In genomic region chr13:12318017-12318416, GRCm38 (mm10) we compare ENCODE assay signal across 27 mouse cellular contexts. TPM values are rescaled to one million over a fixed set of nuclear protein-coding genes. Genes with fewer than 3 reads are reported as not detected.
A peak's percentile ranks its signal among the peaks of the same experiment; 100 is the strongest.
DNase-seq lines count a peak whose midpoint lies in the region; ATAC-seq and TF ChIP-seq lines count a peak whose summit lies in the region.
"Had no signal": no experiment of that assay in that cellular context is flagged by ENCODE, and none has a peak within 500 bp of the region (broad histone marks: within the 10 kb centered on the region; RNA-seq: fewer than 3 reads in every experiment).

No protein-coding gene starts in this region.

- intact Hi-C loops in gastrocnemius, adult 2 months (cut with DNase I) = no loop called here
- intact Hi-C loops in heart, postnatal 36 days (cut with DNase I) = no loop called here
- intact Hi-C loops in left cerebral cortex, postnatal 14 days (cut with DNase I) = no loop called here

- peaks cover 10% of the 10 kb centered on the region; the same call in 1 of the 2 replicates for H3K36me3 ChIP-seq in heart, embryonic 12.5 days
- H3K36me3 ChIP-seq in heart, embryonic 14.5 days (ENCODE audit: control insufficient read depth, insufficient read depth, low read length) = peaks cover 38% of the 10 kb centered on the region
- H3K36me3 ChIP-seq: embryonic facial prominence, embryonic 12.5 days; G1E; hindbrain, embryonic 13.5 days; limb, embryonic 13.5 days; lung, embryonic 15.5 days; midbrain, embryonic 12.5 days; neural tube, embryonic 12.5 days had no signal

- peak overlapping the region; percentile 42 for H3K4me2 ChIP-seq in heart, embryonic 12.5 days
- H3K4me2 ChIP-seq in heart, embryonic 14.5 days (ENCODE audit: low read length) = peak overlapping the region; percentile 47
- H3K4me2 ChIP-seq: embryonic facial prominence, embryonic 12.5 days; hindbrain, embryonic 13.5 days; limb, embryonic 13.5 days; liver, embryonic 11.5 days; lung, embryonic 15.5 days; midbrain, embryonic 12.5 days; neural tube, embryonic 12.5 days had no signal

- H3K9ac ChIP-seq in heart, embryonic 12.5 days = peak overlapping the region; percentile 60
- peak overlapping the region; percentile 67 for H3K9ac ChIP-seq in heart, embryonic 14.5 days (ENCODE audit: low read length)
- H3K9ac ChIP-seq: embryonic facial prominence, embryonic 12.5 days; hindbrain, embryonic 13.5 days; limb, embryonic 13.5 days; lung, embryonic 15.5 days; midbrain, embryonic 12.5 days; neural tube, embryonic 12.5 days had no signal

- DNase-seq in gastrocnemius, adult 2 months = no peak
- no peak for DNase-seq in gastrocnemius, adult 18-20 months (ENCODE audit: low spot score)
- DNase-seq in heart, postnatal 36 days = no peak
- DNase-seq in left cerebral cortex, postnatal 14 days (ENCODE audit: low spot score in 2 of 2) = no peak
- no peak for DNase-seq in spleen, postnatal 10 days (ENCODE audit: low spot score in 2 of 2)
- DNase-seq: cerebellum, adult 11-12 months; cerebellum, adult 9-11 months; embryo, embryonic 11 days; kidney, adult 9 months; kidney, postnatal 14 days; layer of hippocampus, adult 9-11 months; right cerebral cortex, postnatal 4 days; thymus, postnatal 4 days had no signal

- H3K4me3 ChIP-seq in gastrocnemius, adult 2 months = peak overlapping the region; percentile 13; the same call in 1 of the 2 replicates
- no peak overlapping the region for H3K4me3 ChIP-seq in heart, embryonic 12.5 days
- no peak overlapping the region for H3K4me3 ChIP-seq in heart, embryonic 14.5 days (ENCODE audit: control insufficient read depth in 1 of 2, insufficient read depth in 1 of 2, low read depth in 1 of 2, low read length in 2 of 2)
- H3K4me3 ChIP-seq: embryonic facial prominence, embryonic 12.5 days; hindbrain, embryonic 13.5 days; limb, embryonic 13.5 days; lung, embryonic 15.5 days; megakaryocyte, embryonic 14.5 days; midbrain, embryonic 12.5 days; myocyte; neural tube, embryonic 12.5 days had no signal

- no peak for TF ChIP-seq CTCF in gastrocnemius, adult 2 months (IDR thresholded peaks at IDR 0.05)

- WGBS in heart, embryonic 12.5 days = 35% methylated on average over 5 of the region's 5 CpGs
- WGBS in heart, embryonic 14.5 days = 26% methylated on average over 5 of the region's 5 CpGs

- peak; percentile 36; the same call in 1 of the 2 replicates for ATAC-seq in heart, embryonic 12.5 days (ENCODE audit: insufficient number of reproducible peaks, low FRiP score)
- ATAC-seq in heart, embryonic 14.5 days (ENCODE audit: insufficient number of reproducible peaks, insufficient read depth, low FRiP score, low read depth) = no peak
- ATAC-seq: forebrain, embryonic 14.5 days; intestine, postnatal 0 days had no signal

- no peaks in the 10 kb centered on the region for H3K9me3 ChIP-seq in heart, embryonic 12.5 days (replicated peaks)
- H3K9me3 ChIP-seq in heart, embryonic 14.5 days (ENCODE audit: control insufficient read depth, low read length) = no peaks in the 10 kb centered on the region
- H3K9me3 ChIP-seq: embryonic facial prominence, embryonic 12.5 days; G1E; hindbrain, embryonic 13.5 days; limb, embryonic 13.5 days; lung, embryonic 15.5 days; megakaryocyte, embryonic 14.5 days; midbrain, embryonic 12.5 days; neural tube, embryonic 12.5 days had no signal

- peak overlapping the region; percentile 84 for H3K27ac ChIP-seq in gastrocnemius, adult 2 months
- peak overlapping the region; percentile 95 for H3K27ac ChIP-seq in heart, embryonic 12.5 days (ENCODE audit: poor library complexity, severe bottlenecking)
- H3K27ac ChIP-seq in heart, embryonic 14.5 days (replicated peaks in 1 of 2; ENCODE audit: control insufficient read depth in 1 of 2, insufficient read depth in 1 of 2, low read depth in 2 of 2, low read length in 2 of 2) = peak overlapping the region; percentile 91 to 94
- H3K27ac ChIP-seq: embryonic facial prominence, embryonic 12.5 days; hindbrain, embryonic 13.5 days; limb, embryonic 13.5 days; lung, embryonic 15.5 days; midbrain, embryonic 12.5 days; neural tube, embryonic 12.5 days had no signal

- peaks cover 77% of the 10 kb centered on the region for H3K4me1 ChIP-seq in heart, embryonic 12.5 days (replicated peaks)
- H3K4me1 ChIP-seq in heart, embryonic 14.5 days (ENCODE audit: control insufficient read depth in 2 of 2, insufficient read depth in 2 of 2, low read length in 2 of 2) = peaks cover 53 to 75% of the 10 kb centered on the region in 2 experiments
- H3K4me1 ChIP-seq: embryonic facial prominence, embryonic 12.5 days; hindbrain, embryonic 13.5 days; limb, embryonic 13.5 days; lung, embryonic 15.5 days; megakaryocyte, embryonic 14.5 days; midbrain, embryonic 12.5 days; neural tube, embryonic 12.5 days had no signal

- no peaks in the 10 kb centered on the region for H3K27me3 ChIP-seq in heart, embryonic 12.5 days (replicated peaks)
- H3K27me3 ChIP-seq in heart, embryonic 14.5 days (ENCODE audit: control insufficient read depth, insufficient read depth, low read length) = no peaks in the 10 kb centered on the region
- H3K27me3 ChIP-seq: embryonic facial prominence, embryonic 12.5 days; hindbrain, embryonic 13.5 days; limb, embryonic 13.5 days; lung, embryonic 15.5 days; midbrain, embryonic 12.5 days; neural tube, embryonic 12.5 days had no signal

RNA-seq across cellular contexts. Expression of gene Actn2, which starts 22.5 kb away (rescaled TPM):
- total RNA-seq in gastrocnemius, adult 2 months (2021) = 1,000 to 10,000 TPM in 1 of 2 experiments, 100 to 1,000 TPM in 1; 773 to 1,947 TPM
- 1,000 to 10,000 TPM; 1,284 to 1,493 TPM for total RNA-seq in gastrocnemius, adult 18-20 months (2021)
- polyA plus RNA-seq in heart, embryonic 12.5 days (2016; fragmentation: Nextera tagmentation; extraction: Ambion mirVana) = 1,360 and 1,370 TPM in 2 replicates
- 1,000 to 10,000 TPM; 1,744 to 1,878 TPM for total RNA-seq in heart, postnatal 36 days (2021)
- polyA plus RNA-seq in heart, embryonic 14.5 days (2014; fragmentation: Nextera tagmentation; extraction: Ambion mirVana) = 1,376 and 1,533 TPM in 2 replicates
- total RNA-seq in left cerebral cortex, postnatal 14 days (2021) = 10 to 100 TPM; 19.0 to 21.3 TPM
- polyA plus RNA-seq: G1E had no signal

Comparison
In these comparisons a context has a peak if more than half of its experiments do, and no peak if none do; other contexts are left out.
1. RNA of gene Actn2, which starts 22.5 kb away (total RNA-seq): 773 to 1,947 TPM in gastrocnemius, adult 2 months, 1,744 to 1,878 TPM in heart, postnatal 36 days and 1,284 to 1,493 TPM in gastrocnemius, adult 18-20 months; 19.0 to 21.3 TPM in left cerebral cortex, postnatal 14 days; every median in the first group is over 10 times any median in the second.
2. Peak in every context shown above with its lines, with median percentiles within 50 percentile points of each other: H3K27ac ChIP-seq.